Mouse (Mus musculus): Measurements from ENCODE around the gene Lgals4.
A peak's percentile ranks its signal among the peaks of the same experiment; 100 is the strongest.

Gene Lgals4

GRCm38 (mm10) chr7:28823932-28824331 lies 9.7 kb upstream of the Lgals4 start:
- no peak for DNase-seq

GRCm38 (mm10) chr7:28824941-28825685 lies 8.5 kb upstream of the Lgals4 start, which contains the start of gene Ech1:
Gene Ech1, plus strand, starts transcription at chr7:28825217.
- DNase-seq: peak; percentile 95

- no peak for DNase-seq
Observed at GRCm38 (mm10) chr7:28825686-28826401, 7.8 kb upstream of the Lgals4 start.

GRCm38 (mm10) chr7:28826402-28826772 lies 7.3 kb upstream of the Lgals4 start:
- no peak for DNase-seq

- peak; percentile 85 for DNase-seq
Observed at GRCm38 (mm10) chr7:28827338-28827737, 6.3 kb upstream of the Lgals4 start.

GRCm38 (mm10) chr7:28829821-28830220 lies 3.8 kb upstream of the Lgals4 start:
- no peak for DNase-seq

- no peak for DNase-seq
Observed at GRCm38 (mm10) chr7:28830981-28831380, 2.7 kb upstream of the Lgals4 start.

- DNase-seq: no peak
Observed at GRCm38 (mm10) chr7:28831411-28832125, 2.1 kb upstream of the Lgals4 start.

GRCm38 (mm10) chr7:28832137-28832536 lies 1.5 kb upstream of the Lgals4 start:
- no peak for DNase-seq

GRCm38 (mm10) chr7:28836936-28837335 lies 3.3 kb downstream of the Lgals4 start:
- DNase-seq: no peak

GRCm38 (mm10) chr7:28838331-28838730 lies 4.7 kb downstream of the Lgals4 start:
- no peak for DNase-seq

GRCm38 (mm10) chr7:28847273-28847672 lies 13.6 kb downstream of the Lgals4 start:
- DNase-seq: no peak

GRCm38 (mm10) chr7:28849700-28850236 lies 16.1 kb downstream of the Lgals4 start:
- peak; percentile 41 for DNase-seq

GRCm38 (mm10) chr7:28850642-28851041 lies 17.0 kb downstream of the Lgals4 start:
- no peak for DNase-seq

GRCm38 (mm10) chr7:28859953-28860352 lies 26.3 kb downstream of the Lgals4 start:
- DNase-seq: no peak

- DNase-seq: no peak
Observed at GRCm38 (mm10) chr7:28860898-28861297, 27.2 kb downstream of the Lgals4 start.

GRCm38 (mm10) chr7:28862817-28863499 lies 29.3 kb downstream of the Lgals4 start:
- DNase-seq: no peak

GRCm38 (mm10) chr7:28863540-28863939 lies 29.9 kb downstream of the Lgals4 start, which contains the start of gene Lgals7:
Gene Lgals7, plus strand, starts transcription at chr7:28863853.
- DNase-seq: no peak

- no peak for DNase-seq
Observed at GRCm38 (mm10) chr7:28864288-28864750, 30.7 kb downstream of the Lgals4 start.

- DNase-seq: peak; percentile 85
Observed at GRCm38 (mm10) chr7:28865481-28866300, 32.0 kb downstream of the Lgals4 start.

GRCm38 (mm10) chr7:28866769-28867507 lies 33.3 kb downstream of the Lgals4 start:
- no peak for DNase-seq
